Mouse (Mus musculus) hindbrain, embryonic 11.5 days (tissue): ENCODE data around the gene Masp2. TPM values are rescaled to one million over a fixed set of nuclear protein-coding genes. Genes with fewer than 3 reads are reported as not detected.
A peak's percentile ranks its signal among the peaks of the same experiment; 100 is the strongest.

Experiments used
- ATAC-seq: fragments of 200-750 bp; cut with Nextera tagmentation; 2 replicates; pipeline ENCODE4 v1.8.0; 2017; ENCODE audit warnings: mild to moderate bottlenecking, moderate TSS enrichment, moderate library complexity; ENCODE audit not compliant: low FRiP score
- DNase-seq: peaks from one replicate; pipeline ENCODE4 v3.0.0-alpha.2; 2015; ENCODE audit warnings: low spot score
- H3K27ac ChIP-seq: fragments of 300-500 bp; sonication (generic); 2 replicates; pipeline ENCODE4 v1.5.1; 2014; ENCODE audit warnings: mild to moderate bottlenecking, low read depth, low read length
- H3K27me3 ChIP-seq: fragments of 300-500 bp; sonication (generic); 2 replicates; pipeline ENCODE4 v1.6.1; 2014; ENCODE audit warnings: mild to moderate bottlenecking, low read length, moderate library complexity, mixed read lengths; ENCODE audit not compliant: control insufficient read depth, insufficient read depth
- H3K36me3 ChIP-seq: fragments of 300-500 bp; sonication (generic); 2 replicates; pipeline ENCODE4 v1.6.1; 2014; ENCODE audit warnings: mild to moderate bottlenecking, low read length, moderate library complexity, mixed read lengths; ENCODE audit not compliant: control insufficient read depth, insufficient read depth
- H3K4me1 ChIP-seq: fragments of 300-500 bp; sonication (generic); replicated peaks from 2 replicates; pipeline ENCODE4 v1.6.1; 2014; ENCODE audit warnings: low read length, mixed read lengths; ENCODE audit not compliant: control insufficient read depth, insufficient read depth
- H3K4me2 ChIP-seq: fragments of 300-500 bp; sonication (generic); replicated peaks from 2 replicates; pipeline ENCODE4 v1.6.1; 2014; ENCODE audit warnings: mild to moderate bottlenecking, low read depth, low read length
- H3K4me3 ChIP-seq: fragments of 300-500 bp; sonication (generic); 2 replicates; pipeline ENCODE4 v1.5.1; 2014; ENCODE audit warnings: low read depth, low read length
- H3K9ac ChIP-seq: fragments of 300-500 bp; sonication (generic); 2 replicates; pipeline ENCODE4 v1.6.1; 2014; ENCODE audit warnings: low read depth, low read length
- H3K9me3 ChIP-seq: fragments of 300-500 bp; sonication (generic); 2 replicates; pipeline ENCODE4 v1.6.1; 2016; ENCODE audit warnings: low read length; ENCODE audit not compliant: control insufficient read depth
- WGBS: fragments of 180-500 bp; shearing (Covaris S2); extraction: QIAGEN DNeasy Blood & Tissue Kit; methylation state at CpG from one replicate; pipeline ENCODE4 v1.1.7; 2014; 5-methylcytosine and 5-hydroxymethylcytosine counted together
- polyA plus RNA-seq: library from polyadenylated mRNA; unstranded; fragments of >200 nt; fragmentation: Nextera tagmentation; extraction: Ambion mirVana; gene quantifications from 2 replicates; pipeline ENCODE4 v1.2.1, GENCODE M21; 2014

Masp2 gene
- polyA plus RNA-seq, 1 experiment from 2014 or later = 0.25 TPM

DNA sequence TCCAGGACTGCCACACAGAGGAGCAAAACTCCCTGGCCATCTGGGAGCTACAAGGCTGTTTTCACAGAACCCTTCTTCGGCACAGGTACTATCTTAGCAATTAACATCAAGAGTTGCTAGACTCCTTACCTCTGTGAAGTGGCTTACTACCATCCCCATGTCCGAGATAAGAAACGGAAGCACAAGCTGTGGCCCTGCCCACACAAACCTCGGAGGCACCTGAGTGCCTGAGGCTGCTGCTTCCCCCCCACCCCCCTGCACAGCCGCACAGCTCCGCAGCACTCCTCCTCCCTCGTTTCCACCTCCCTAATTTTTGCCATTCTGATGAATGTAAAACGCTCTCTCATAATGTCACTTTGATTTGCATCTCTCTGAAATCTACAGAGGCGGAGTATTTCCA lies 35.9 kb downstream of the Masp2 start:
- H3K4me2 ChIP-seq = no peak overlapping the region
- DNase-seq = no peak
- no peak overlapping the region for H3K4me3 ChIP-seq
- H3K36me3 ChIP-seq = no peaks in the 10 kb centered on the region
- H3K27me3 ChIP-seq = no peaks in the 10 kb centered on the region
- ATAC-seq = no peak
- H3K9ac ChIP-seq = no peak overlapping the region
- H3K4me1 ChIP-seq = no peaks in the 10 kb centered on the region
- no peak overlapping the region for H3K27ac ChIP-seq
- whole genome bisulfite sequencing = 65% methylated on average over 9 of the region's 9 CpGs
- H3K9me3 ChIP-seq = no peaks in the 10 kb centered on the region

DNA sequence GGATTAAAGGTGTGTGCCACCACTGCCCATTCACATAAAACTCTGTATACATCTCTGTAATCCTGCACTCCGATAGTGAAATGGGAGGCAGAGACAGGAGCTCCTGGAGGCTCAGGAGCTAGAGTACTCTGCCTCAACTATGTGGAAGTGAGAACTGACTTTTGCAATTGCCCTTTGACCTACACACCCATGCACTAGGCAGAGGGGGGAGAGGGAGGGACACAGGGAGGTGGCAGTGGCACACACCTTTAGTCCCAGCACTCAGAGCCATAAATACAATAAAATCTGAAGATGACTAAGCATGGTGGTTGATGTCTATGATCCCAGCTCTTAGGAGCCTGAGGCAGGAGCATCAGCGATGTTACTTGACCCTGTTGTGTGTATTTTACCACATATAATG lies 37.1 kb downstream of the Masp2 start:
- WGBS = 85% methylated on average over 2 of the region's 2 CpGs
- DNase-seq = no peak

DNA sequence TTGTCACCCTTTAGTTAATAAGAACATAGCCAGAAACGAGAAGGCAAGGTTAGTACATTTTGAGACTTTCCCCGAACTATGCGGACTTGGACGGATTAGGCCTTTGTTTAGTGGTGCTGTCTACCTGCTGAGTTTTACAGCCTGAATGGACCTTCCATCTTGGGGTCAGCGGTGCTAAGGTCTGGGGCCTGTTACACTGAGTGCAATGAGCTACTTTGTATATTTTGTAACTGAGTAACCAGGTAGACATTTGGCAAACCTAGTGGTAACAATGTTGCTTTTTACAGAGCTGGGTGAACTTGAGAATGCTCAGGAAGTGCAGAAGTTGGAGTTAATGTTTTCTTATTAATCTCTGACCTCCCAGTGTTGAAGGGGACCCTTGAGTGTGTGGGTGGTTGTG lies 38.8 kb downstream of the Masp2 start:
- no peaks in the 10 kb centered on the region for H3K27me3 ChIP-seq
- H3K9me3 ChIP-seq = no peaks in the 10 kb centered on the region
- WGBS = 88% methylated on average over 5 of the region's 5 CpGs
- no peak overlapping the region for H3K27ac ChIP-seq
- no peak overlapping the region for H3K4me3 ChIP-seq
- no peaks in the 10 kb centered on the region for H3K36me3 ChIP-seq
- H3K4me2 ChIP-seq = no peak overlapping the region
- no peak overlapping the region for H3K9ac ChIP-seq
- DNase-seq (no peak), ATAC-seq (no peak)
- no peaks in the 10 kb centered on the region for H3K4me1 ChIP-seq

More for the DNA sequence above, 37.1 kb downstream of the Masp2 start:
- H3K4me1 ChIP-seq = no peaks in the 10 kb centered on the region
- H3K4me2 ChIP-seq = no peak overlapping the region
- H3K27me3 ChIP-seq = no peaks in the 10 kb centered on the region
- H3K36me3 ChIP-seq = no peaks in the 10 kb centered on the region
- no peak for ATAC-seq
- H3K27ac ChIP-seq = no peak overlapping the region
- H3K4me3 ChIP-seq = no peak overlapping the region
- H3K9me3 ChIP-seq = no peaks in the 10 kb centered on the region
- H3K9ac ChIP-seq = no peak overlapping the region

DNA sequence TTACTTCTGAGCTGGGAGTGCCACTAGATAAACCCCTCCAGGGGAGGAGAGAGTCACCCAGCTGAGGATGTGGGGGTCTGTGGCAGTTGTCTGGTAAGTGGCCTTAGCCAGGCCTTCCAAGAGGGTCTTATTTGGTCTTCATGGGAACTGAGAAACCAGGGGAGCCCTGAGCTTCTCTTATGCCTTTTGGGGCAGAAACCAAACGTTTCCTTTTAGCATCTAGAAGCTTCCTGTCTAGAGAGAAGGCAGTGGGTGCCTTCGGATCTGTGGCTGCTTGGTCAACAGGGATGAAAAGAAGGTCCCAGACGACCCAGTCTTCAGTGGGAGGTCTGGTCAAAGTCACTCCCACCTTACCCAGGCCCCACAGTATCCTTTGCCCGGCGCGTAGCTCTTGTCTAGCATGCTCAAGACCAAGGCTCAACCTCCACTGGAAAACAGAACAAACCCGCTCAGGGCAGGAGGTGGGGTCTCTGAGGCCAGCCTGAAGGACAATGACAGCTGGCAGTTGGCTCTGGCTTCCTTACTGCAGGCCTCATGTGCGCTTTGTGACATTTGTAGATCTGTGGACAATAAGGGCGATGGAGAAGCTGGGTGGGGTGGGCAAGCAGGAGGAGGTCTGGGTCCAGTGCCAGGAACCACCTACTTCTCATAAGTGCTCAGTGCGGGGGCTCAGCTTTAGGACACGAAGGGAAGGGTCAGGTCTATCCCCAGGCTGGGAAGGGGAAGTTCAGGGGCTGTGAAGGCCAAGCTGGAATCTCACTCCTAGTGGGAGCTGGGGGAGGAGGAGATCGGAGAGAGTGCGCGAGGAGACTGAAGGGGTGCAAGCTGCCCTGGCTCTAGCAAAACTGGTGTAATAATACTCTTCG lies 41.2 kb downstream of the Masp2 start, which contains the start of gene Gm572:
TSS of gene Gm572 (plus strand) at position 27 of the 866 bp plus-strand sequence.
- Histone ChIP-seq H3K27ac (no peak within 1 kb of the TSS), H3K4me2 (0 out of 2 replicates have a peak within 1 kb of the TSS, but pooled peaks have one; percentile 8), H3K9ac (no peak within 1 kb of the TSS), H3K4me3 (no peak within 1 kb of the TSS), H3K4me1 (no peaks in the 10 kb centered on the region), H3K36me3 (no peaks in the 10 kb centered on the region), H3K9me3 (no peaks in the 10 kb centered on the region), H3K27me3 (no peaks in the 10 kb centered on the region)
- DNase-seq (no peak), ATAC-seq (no peak)
- 67% methylated on average over 15 of the region's 15 CpGs for WGBS

DNA sequence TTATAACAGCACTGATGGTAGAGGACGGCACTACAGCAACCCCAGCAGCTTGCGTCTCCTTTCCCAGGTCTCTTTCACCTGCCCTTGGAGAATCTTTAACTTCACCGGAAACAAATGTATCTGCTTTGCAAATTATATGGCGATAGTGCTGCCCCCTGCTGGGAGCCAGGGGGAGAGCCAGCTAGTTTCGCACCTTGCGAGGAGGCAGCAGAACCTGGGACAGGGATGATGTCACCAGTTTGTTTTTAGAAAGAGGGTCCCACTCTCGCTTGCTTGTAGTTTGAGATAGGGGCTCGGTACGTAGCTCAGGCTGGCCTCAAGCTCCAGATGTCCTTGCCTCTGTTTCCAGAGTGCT lies 41.8 kb downstream of the Masp2 start:
- DNase-seq = peak; percentile 77

DNA sequence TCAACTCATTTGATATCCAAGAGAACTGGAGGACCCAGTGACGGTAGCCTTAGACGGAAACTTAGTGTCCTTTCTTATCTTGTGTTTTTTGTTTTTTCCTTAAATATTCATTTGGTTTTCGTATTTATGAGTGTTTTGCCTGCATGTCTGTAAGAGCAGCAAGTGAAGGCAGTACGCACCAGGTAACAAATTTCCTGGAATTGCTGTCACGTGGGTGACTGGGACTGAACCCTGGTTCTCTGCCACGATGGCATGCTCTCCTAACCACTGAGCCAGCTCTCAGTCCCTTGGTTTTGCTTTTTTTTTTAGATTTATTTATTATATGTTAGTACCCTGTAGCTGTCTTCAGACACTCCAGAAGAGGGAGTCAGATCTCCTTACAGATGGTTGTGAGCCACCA lies 42.6 kb downstream of the Masp2 start:
- no peak for ATAC-seq
- DNase-seq = no peak
- Histone ChIP-seq H3K4me3 (no peak overlapping the region), H3K36me3 (no peaks in the 10 kb centered on the region), H3K27me3 (no peaks in the 10 kb centered on the region), H3K4me1 (no peaks in the 10 kb centered on the region), H3K4me2 (no peak overlapping the region), H3K9ac (no peak overlapping the region), H3K27ac (no peak overlapping the region), H3K9me3 (no peaks in the 10 kb centered on the region)
- 91% methylated on average over 6 of the region's 6 CpGs for WGBS

More for the DNA sequence above, 41.8 kb downstream of the Masp2 start:
- Histone ChIP-seq H3K27me3 (no peaks in the 10 kb centered on the region), H3K9me3 (no peaks in the 10 kb centered on the region), H3K27ac (no peak overlapping the region), H3K4me2 (0 out of 2 replicates have a peak overlapping the region, but pooled peaks have one; percentile 8), H3K9ac (no peak overlapping the region), H3K36me3 (no peaks in the 10 kb centered on the region), H3K4me1 (no peaks in the 10 kb centered on the region), H3K4me3 (no peak overlapping the region)
- no peak for ATAC-seq
- 11% methylated on average over 9 of the region's 9 CpGs for WGBS

DNA sequence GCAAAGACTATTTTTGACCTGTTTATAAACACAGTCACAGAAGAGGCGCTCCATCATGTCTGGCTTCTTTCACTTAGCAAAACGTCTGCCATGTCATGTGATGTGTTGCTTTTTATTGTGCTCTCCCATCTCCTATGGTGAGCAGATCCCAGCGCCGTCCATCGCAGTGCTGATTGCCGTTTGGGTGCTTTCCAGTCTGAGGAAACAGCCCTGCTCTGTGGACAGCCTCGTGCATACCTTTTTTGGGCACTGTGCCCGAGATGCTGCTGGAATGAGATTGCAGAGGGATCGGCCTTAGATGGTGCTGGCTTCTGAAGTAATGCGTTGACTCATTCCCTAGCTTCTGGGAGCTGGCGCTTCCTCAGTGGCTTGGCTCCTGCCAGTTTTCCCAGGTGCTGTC lies 44.3 kb downstream of the Masp2 start:
- ATAC-seq (no peak), DNase-seq (no peak)
- Histone ChIP-seq H3K27me3 (no peaks in the 10 kb centered on the region), H3K9me3 (no peaks in the 10 kb centered on the region), H3K27ac (no peak overlapping the region), H3K4me2 (no peak overlapping the region), H3K36me3 (no peaks in the 10 kb centered on the region), H3K9ac (no peak overlapping the region), H3K4me1 (0 out of 2 replicates have a peak, but pooled peaks cover 2% of the 10 kb centered on the region), H3K4me3 (no peak overlapping the region)
- 75% methylated on average over 11 of the region's 11 CpGs for WGBS

DNA sequence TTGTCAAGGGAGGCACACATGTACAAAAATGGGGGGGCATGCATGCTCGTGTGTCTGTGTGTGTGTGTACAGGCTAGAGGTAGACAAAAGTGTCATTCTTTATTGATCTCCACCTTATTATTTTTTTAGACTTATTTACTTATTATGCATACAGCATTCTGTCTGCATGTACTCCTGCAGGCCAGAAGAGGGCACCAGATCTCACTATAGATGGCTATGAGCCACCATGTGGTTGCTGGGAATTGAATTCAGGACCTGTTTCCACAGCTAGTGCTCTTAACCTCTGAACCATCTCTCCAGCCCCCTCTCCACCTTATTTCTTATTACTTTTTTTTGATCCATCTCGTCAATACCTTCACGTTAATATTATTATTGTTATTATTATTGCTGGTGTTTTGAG lies 47.0 kb downstream of the Masp2 start:
- no peaks in the 10 kb centered on the region for H3K36me3 ChIP-seq
- H3K4me1 ChIP-seq = 0 out of 2 replicates have a peak, but pooled peaks cover 2% of the 10 kb centered on the region
- no peaks in the 10 kb centered on the region for H3K9me3 ChIP-seq
- H3K4me3 ChIP-seq = no peak overlapping the region
- 55% methylated on average over 3 of the region's 3 CpGs for WGBS
- H3K9ac ChIP-seq = no peak overlapping the region
- no peaks in the 10 kb centered on the region for H3K27me3 ChIP-seq
- ATAC-seq = no peak
- H3K4me2 ChIP-seq = no peak overlapping the region
- no peak overlapping the region for H3K27ac ChIP-seq
- no peak for DNase-seq

DNA sequence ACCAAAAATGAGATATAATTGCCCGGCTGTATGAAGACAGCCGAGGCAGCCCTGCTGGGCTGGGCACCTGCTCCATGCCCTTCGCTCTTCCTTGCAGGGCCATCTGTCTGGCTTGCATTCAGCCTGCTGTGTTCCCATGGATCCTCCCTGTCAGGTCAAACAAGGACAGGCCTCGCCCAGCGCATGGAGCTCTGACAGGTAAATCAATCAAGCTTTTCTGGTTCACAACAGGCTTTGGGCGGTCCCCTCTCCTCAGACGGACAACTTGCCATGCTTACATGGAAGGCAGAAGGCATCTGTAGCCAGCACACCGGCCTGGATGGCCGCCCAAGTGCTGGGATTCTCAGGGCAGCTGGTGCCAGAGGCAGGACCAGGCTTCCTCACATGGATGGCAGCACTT lies 48.7 kb downstream of the Masp2 start:
- Histone ChIP-seq H3K9me3 (no peaks in the 10 kb centered on the region), H3K36me3 (no peaks in the 10 kb centered on the region), H3K27ac (peak overlapping the region; percentile 42; the same call in 1 of the 2 replicates), H3K27me3 (no peaks in the 10 kb centered on the region), H3K4me3 (no peak overlapping the region), H3K4me1 (0 out of 2 replicates have a peak, but pooled peaks cover 2% of the 10 kb centered on the region), H3K9ac (no peak overlapping the region), H3K4me2 (no peak overlapping the region)
- 48% methylated on average over 9 of the region's 9 CpGs for WGBS
- DNase-seq (peak; percentile 56), ATAC-seq (peak; percentile 85)
